Mouse (Mus musculus) CH12.LX (cell line): ENCODE measurements around the gene Actb. TPM values are rescaled to one million over a fixed set of nuclear protein-coding genes. Genes with fewer than 3 reads are reported as not detected.
"Not testable (repeated sequence)": the region's sequence is repeated elsewhere in the genome, so short reads cannot be mapped to it uniquely, and the experiment has no call there.

Experiments used
- DNase-seq: peaks from one replicate; pipeline ENCODE4 v3.0.0-alpha.2; 2013; ENCODE audit errors: extremely low read depth
- H3K27ac ChIP-seq: 2 replicates; pipeline ENCODE4 v1.5.1; 2012; ENCODE audit warnings: low read depth, mild to moderate bottlenecking, control low read depth, moderate library complexity; ENCODE audit not compliant: insufficient read depth
- H3K27me3 ChIP-seq: replicated peaks from 2 replicates; pipeline ENCODE3; 2012; ENCODE audit warnings: inconsistent platforms
- H3K36me3 ChIP-seq, 2 experiments: replicated peaks in 1 of 2; 2 replicates each; pipeline versions ENCODE3 to v1.6.1; 2012; ENCODE audit warnings: inconsistent platforms in 1 of 2, low read length in 1 of 2, mild to moderate bottlenecking in 1 of 2, mixed read lengths in 1 of 2, moderate library complexity in 1 of 2; ENCODE audit not compliant: control insufficient read depth in 1 of 2, insufficient read depth in 1 of 2
- H3K4me1 ChIP-seq, 2 experiments: 2 replicates each; pipeline ENCODE4 v1.6.1; 2012; ENCODE audit warnings: inconsistent platforms in 1 of 2, moderate library complexity in 1 of 2; ENCODE audit not compliant: insufficient read depth in 2 of 2, control insufficient read depth in 1 of 2
- H3K4me2 ChIP-seq: 2 replicates; pipeline ENCODE4 v1.6.1; 2012; ENCODE audit warnings: low read depth, mild to moderate bottlenecking, control low read depth; ENCODE audit not compliant: poor library complexity, insufficient read depth, severe bottlenecking
- H3K4me3 ChIP-seq, 3 experiments: fragments of 150-350 bp in 1 of 3; sonication (generic) in 1 of 3; replicated peaks in 1 of 3; 2 replicates each; pipeline versions ENCODE3 to v1.5.1; 2011 to 2012; ENCODE audit warnings: low read depth in 2 of 3, low read length in 2 of 3, mild to moderate bottlenecking in 2 of 3, moderate library complexity in 2 of 3, control low read depth in 1 of 3, improper control_type of control experiment in 1 of 3, inconsistent platforms in 1 of 3, mixed read lengths in 1 of 3; ENCODE audit not compliant: poor library complexity in 1 of 3
- H3K79me2 ChIP-seq: replicated peaks from 2 replicates; pipeline ENCODE4 v1.6.1; 2012; ENCODE audit warnings: mild to moderate bottlenecking, moderate library complexity; ENCODE audit not compliant: control insufficient read depth, poor library complexity, insufficient read depth, severe bottlenecking; ENCODE audit errors: extremely low read depth
- H3K9ac ChIP-seq: 2 replicates; pipeline ENCODE4 v1.6.1; 2012; ENCODE audit warnings: low read depth, mild to moderate bottlenecking, control low read depth, moderate library complexity; ENCODE audit not compliant: insufficient read depth
- H3K9me3 ChIP-seq: replicated peaks from 2 replicates; pipeline ENCODE3; 2012; ENCODE audit warnings: low read length, inconsistent platforms, mixed read lengths
- E2F4 ChIP-seq: IDR thresholded peaks from 2 replicates; pipeline ENCODE4 v1.6.1; 2011; ENCODE audit warnings: low read depth, low read length, improper control_type of control experiment; ENCODE audit not compliant: insufficient replicate concordance
- ELF1 ChIP-seq: IDR thresholded peaks from 2 replicates; pipeline ENCODE4 v1.6.1; 2014; ENCODE audit warnings: low read depth, mild to moderate bottlenecking, inconsistent platforms, low read length, improper control_type of control experiment
- ETS1 ChIP-seq: conservative IDR thresholded peaks from 2 replicates; pipeline ENCODE4 v1.6.1; 2012; ENCODE audit warnings: low read depth, mild to moderate bottlenecking, inconsistent platforms, low read length, improper control_type of control experiment, moderate library complexity
- GABPA ChIP-seq: IDR thresholded peaks from 2 replicates; pipeline ENCODE4 v1.6.1; 2012; ENCODE audit warnings: low read depth, low read length, improper control_type of control experiment, inconsistent platforms; ENCODE audit not compliant: insufficient replicate concordance
- JUND ChIP-seq: conservative IDR thresholded peaks from 2 replicates; pipeline ENCODE4 v1.6.1; 2011; ENCODE audit warnings: low read depth, low read length, improper control_type of control experiment
- MAZ ChIP-seq: IDR thresholded peaks from 2 replicates; pipeline ENCODE4 v1.6.1; 2012; ENCODE audit warnings: low read depth, mild to moderate bottlenecking, inconsistent platforms, low read length, improper control_type of control experiment, moderate library complexity
- MEF2A ChIP-seq: IDR thresholded peaks from 2 replicates; pipeline ENCODE4 v1.6.1; 2014; ENCODE audit warnings: low read depth, mild to moderate bottlenecking, inconsistent platforms, low read length, improper control_type of control experiment, borderline replicate concordance
- MXI1 ChIP-seq: IDR thresholded peaks from 2 replicates; pipeline ENCODE4 v1.6.1; 2011; ENCODE audit warnings: mild to moderate bottlenecking, low read depth, low read length, improper control_type of control experiment
- PAX5 ChIP-seq: IDR thresholded peaks from 2 replicates; pipeline ENCODE4 v1.6.1; 2012; ENCODE audit warnings: low read length, inconsistent platforms, mixed read lengths
- POLR2AphosphoS2 ChIP-seq: IDR thresholded peaks from 2 replicates; pipeline ENCODE4 v1.6.1; 2011; ENCODE audit warnings: low read depth, low read length, improper control_type of control experiment
- RAD21 ChIP-seq: IDR thresholded peaks from 2 replicates; pipeline ENCODE4 v1.6.1; 2011; ENCODE audit warnings: low read depth, mild to moderate bottlenecking, low read length, improper control_type of control experiment, moderate library complexity
- SIN3A ChIP-seq: IDR thresholded peaks from 2 replicates; pipeline ENCODE4 v1.6.1; 2012; ENCODE audit warnings: low read length, improper control_type of control experiment, inconsistent platforms
- TBP ChIP-seq: conservative IDR thresholded peaks from 2 replicates; pipeline ENCODE4 v1.6.1; 2011; ENCODE audit warnings: low read depth, low read length, improper control_type of control experiment
- ZC3H11A ChIP-seq: IDR thresholded peaks from 2 replicates; pipeline ENCODE4 v1.6.1; 2012; ENCODE audit warnings: low read depth, mild to moderate bottlenecking, inconsistent platforms, low read length, improper control_type of control experiment
- ZNF384 ChIP-seq: IDR thresholded peaks from 2 replicates; pipeline ENCODE4 v1.6.1; 2012; ENCODE audit warnings: low read depth, low read length, improper control_type of control experiment, inconsistent platforms
- dilution Hi-C: fragments of 300-500 bp; cut with MboI; formaldehyde crosslinking; loops from 2 replicates; pipeline ENCODE4 v1.14.3; 2020; ENCODE audit warnings: low sequenced_read_pairs; ENCODE audit not compliant: extremely low pct_unique_long_range_greater_than_20kb, extremely low pct_ligation_motif_present
- in situ Hi-C: fragments of 300-500 bp; cut with MboI; formaldehyde crosslinking; loops from 3 replicates; pipeline ENCODE4 v1.14.3; 2019; ENCODE audit warnings: low sequenced_read_pairs, low pct_ligation_motif_present, low pct_unique_long_range_greater_than_20kb, mixed read lengths
- polyA plus RNA-seq: library from polyadenylated mRNA; unstranded; fragments of >175 nt; gene quantifications from 2 replicates; pipeline ENCODE4 v1.2.1, GENCODE M21; 2012; ENCODE audit warnings: low read depth; ENCODE audit not compliant: insufficient read length
- total RNA-seq, 2 experiments: library from RNA; depleted of rRNA; stranded (reverse); fragments of 300-350 nt in 1 of 2; fragments of >200 nt in 1 of 2; gene quantifications; 2 replicates each; pipeline ENCODE4 v1.2.3; 2012 to 2014

Gene Actb
- total and polyA plus RNA-seq, 3 experiments: 3,882 to 5,048 (median 4,756) TPM

DNA sequence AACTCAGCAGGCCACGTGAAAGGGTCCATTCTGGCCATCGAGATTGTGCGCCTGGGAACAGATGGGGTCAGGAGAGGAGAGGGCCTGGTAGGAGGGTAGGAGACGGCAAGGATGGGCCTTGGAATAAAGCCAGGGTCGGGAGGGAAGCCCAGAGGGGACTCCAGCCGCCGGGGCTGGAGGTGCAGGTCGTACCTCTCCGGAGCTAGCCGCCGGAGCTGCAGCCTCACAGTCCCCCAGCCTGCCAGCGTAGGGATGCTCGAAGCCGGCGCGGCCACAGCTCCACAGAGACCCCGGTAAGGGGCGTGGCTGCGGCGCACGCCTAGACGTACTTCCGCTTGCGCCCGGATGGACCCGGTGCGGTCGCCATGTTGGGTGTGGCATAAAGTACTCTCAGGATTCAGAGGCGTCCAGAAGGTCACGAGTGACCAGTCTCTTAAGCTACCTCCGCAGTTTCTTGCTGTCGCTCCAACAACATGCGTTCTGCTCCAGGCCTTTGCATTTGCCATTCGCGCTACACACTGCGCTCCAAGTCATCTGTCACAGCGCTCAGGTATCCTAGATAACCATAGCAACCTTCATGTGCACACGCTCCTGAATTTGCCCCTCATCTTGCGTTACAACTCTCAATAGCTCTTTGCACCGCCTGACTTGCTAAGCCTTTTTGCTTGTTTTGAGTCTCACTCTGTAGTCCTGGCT is 11.5 kb downstream of the Actb start, which contains the start of gene Fbxl18 (continued):
- peak; percentile 74 for TF ChIP-seq ELF1
- no peak for TF ChIP-seq PAX5
- TF ChIP-seq ETS1: no peak

- no peaks in the 10 kb centered on the region for H3K9me3 ChIP-seq
- H3K79me2 ChIP-seq: no peaks in the 10 kb centered on the region; the same call in 1 of the 2 replicates
- H3K4me2 ChIP-seq: no peak overlapping the region
- peaks cover 6 to 18% of the 10 kb centered on the region in 2 experiments for H3K4me1 ChIP-seq
- H3K4me3 ChIP-seq: no peak overlapping the region
- dilution Hi-C loops (no loop called here), in situ Hi-C loops (no loop called here)
- H3K27me3 ChIP-seq: no peaks in the 10 kb centered on the region
- no peak overlapping the region for H3K27ac ChIP-seq
- no peak for DNase-seq
- H3K9ac ChIP-seq: no peak overlapping the region
- H3K36me3 ChIP-seq: peaks cover 8 to 31% of the 10 kb centered on the region in 2 experiments
- TF ChIP-seq SIN3A (no peak), ZC3H11A (no peak), TBP (no peak), ZNF384 (no peak), PAX5 (no peak), JUND (no peak), MXI1 (no peak), MEF2A (no peak), E2F4 (no peak), POLR2AphosphoS2 (no peak), RAD21 (no peak), MAZ (no peak), GABPA (no peak)
These were observed 15.2 kb downstream of the Actb start for GRCm38 (mm10) chr5:142891396-142891795.

- H3K9me3 ChIP-seq, H3K27me3 ChIP-seq, H3K27ac ChIP-seq, H3K9ac ChIP-seq, H3K79me2 ChIP-seq, DNase-seq, H3K4me1 ChIP-seq, H3K4me2 ChIP-seq, H3K4me3 ChIP-seq, dilution Hi-C loops: not testable (repeated sequence)
- peaks cover 27 to 63% of the 10 kb centered on the region in 2 experiments for H3K36me3 ChIP-seq
- in situ Hi-C loops: loop anchor here (5.0 kb wide), 1 partner anchor 45 kb away; no protein-coding TSS in a partner anchor
These were observed 19.0 kb downstream of the Actb start for GRCm38 (mm10) chr5:142887533-142887932.
